Mouse (Mus musculus) midbrain, embryonic 11.5 days (tissue): ENCODE measurements around the gene Prdm11. TPM values are rescaled to one million over a fixed set of nuclear protein-coding genes. Genes with fewer than 3 reads are reported as not detected.

Experiments
- ATAC-seq: fragments of 200-750 bp; cut with Nextera tagmentation; 2 replicates; pipeline ENCODE4 v1.8.0; 2017; ENCODE audit warnings: moderate TSS enrichment, moderate library complexity; ENCODE audit not compliant: low FRiP score
- DNase-seq: peaks from one replicate; pipeline ENCODE4 v3.0.0; 2015; ENCODE audit warnings: low spot score; ENCODE audit errors: missing footprints
- H3K27ac ChIP-seq: fragments of 300-500 bp; sonication (generic); 2 replicates; pipeline ENCODE4 v1.5.1; 2014; ENCODE audit warnings: low read depth, low read length
- H3K27me3 ChIP-seq: fragments of 300-500 bp; sonication (generic); 2 replicates; pipeline ENCODE4 v1.6.1; 2014; ENCODE audit warnings: mild to moderate bottlenecking, low read length, moderate library complexity, mixed read lengths; ENCODE audit not compliant: control insufficient read depth, insufficient read depth
- H3K36me3 ChIP-seq: fragments of 300-500 bp; sonication (generic); 2 replicates; pipeline ENCODE4 v1.6.1; 2014; ENCODE audit warnings: mild to moderate bottlenecking, low read length, moderate library complexity, mixed read lengths; ENCODE audit not compliant: control insufficient read depth, insufficient read depth
- H3K4me1 ChIP-seq: fragments of 300-500 bp; sonication (generic); 2 replicates; pipeline ENCODE4 v1.6.1; 2014; ENCODE audit warnings: low read length; ENCODE audit not compliant: control insufficient read depth, insufficient read depth
- H3K4me2 ChIP-seq: fragments of 300-500 bp; sonication (generic); 2 replicates; pipeline ENCODE4 v1.6.1; 2014; ENCODE audit warnings: mild to moderate bottlenecking, moderate library complexity
- H3K4me3 ChIP-seq: fragments of 300-500 bp; sonication (generic); 2 replicates; pipeline ENCODE4 v1.5.1; 2014; ENCODE audit warnings: low read depth, low read length
- H3K9ac ChIP-seq: fragments of 300-500 bp; sonication (generic); 2 replicates; pipeline ENCODE4 v1.6.1; 2014; ENCODE audit warnings: low read length
- H3K9me3 ChIP-seq: fragments of 300-500 bp; sonication (generic); 2 replicates; pipeline ENCODE4 v1.6.1; 2016; ENCODE audit warnings: low read length; ENCODE audit not compliant: control insufficient read depth
- WGBS: fragments of 180-500 bp; shearing (Covaris S2); extraction: QIAGEN DNeasy Blood & Tissue Kit; methylation state at CpG from one replicate; pipeline ENCODE4 v1.1.7; 2014; 5-methylcytosine and 5-hydroxymethylcytosine counted together
- polyA plus RNA-seq: library from polyadenylated mRNA; unstranded; fragments of >200 nt; fragmentation: Nextera tagmentation; extraction: Ambion mirVana; gene quantifications from 2 replicates; pipeline ENCODE4 v1.2.1, GENCODE M21; 2014

Gene Prdm11
- polyA plus RNA-seq, 1 experiment from 2014 or later = 0.90 TPM

DNA sequence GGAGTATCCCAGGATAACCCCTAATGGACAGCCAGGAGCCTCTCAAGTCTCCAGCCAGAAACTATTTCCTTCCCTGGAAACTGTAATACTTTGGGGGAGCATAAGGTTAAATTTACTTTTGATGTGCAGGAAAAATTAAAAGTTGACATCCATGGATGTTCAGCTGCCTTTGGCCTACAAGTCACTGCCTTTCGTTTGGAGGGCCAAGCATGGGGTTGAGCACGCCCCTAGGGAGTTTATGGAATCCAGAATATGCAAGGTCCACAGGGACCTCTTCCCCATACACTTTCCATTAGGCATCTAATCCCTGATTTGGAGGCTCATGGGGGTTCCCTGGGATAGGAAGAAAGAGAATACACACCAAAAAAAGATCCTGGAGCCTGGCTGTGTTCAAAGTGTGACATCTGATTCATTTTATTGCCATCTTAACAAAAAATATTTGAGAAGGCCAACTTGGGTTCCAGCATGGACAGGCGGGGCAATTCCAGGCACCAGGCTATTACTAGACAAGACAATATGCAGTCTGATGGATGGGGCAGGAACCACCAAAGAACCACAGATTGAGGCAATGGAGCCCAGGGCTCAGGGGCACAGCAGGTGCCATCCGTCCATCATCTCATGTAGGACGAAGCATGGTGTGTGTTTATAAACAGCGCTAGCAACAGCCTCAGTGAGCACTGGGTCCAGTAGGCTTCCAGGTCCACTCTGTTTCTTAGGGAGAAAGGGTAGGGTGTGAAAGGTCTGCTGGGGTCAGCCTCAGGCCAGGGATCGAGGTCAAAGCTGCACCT, 61.5 kb downstream of the Prdm11 start:
- Histone ChIP-seq H3K4me3 (no peak overlapping the region), H3K27me3 (no peaks in the 10 kb centered on the region), H3K27ac (no peak overlapping the region), H3K9ac (no peak overlapping the region), H3K4me1 (peaks cover 5% of the 10 kb centered on the region), H3K36me3 (0 out of 2 replicates have a peak, but pooled peaks cover 3% of the 10 kb centered on the region), H3K4me2 (no peak overlapping the region), H3K9me3 (no peaks in the 10 kb centered on the region)
- ATAC-seq (no peak), DNase-seq (no peak)
- WGBS = 88% methylated on average over 7 of the region's 7 CpGs

DNA sequence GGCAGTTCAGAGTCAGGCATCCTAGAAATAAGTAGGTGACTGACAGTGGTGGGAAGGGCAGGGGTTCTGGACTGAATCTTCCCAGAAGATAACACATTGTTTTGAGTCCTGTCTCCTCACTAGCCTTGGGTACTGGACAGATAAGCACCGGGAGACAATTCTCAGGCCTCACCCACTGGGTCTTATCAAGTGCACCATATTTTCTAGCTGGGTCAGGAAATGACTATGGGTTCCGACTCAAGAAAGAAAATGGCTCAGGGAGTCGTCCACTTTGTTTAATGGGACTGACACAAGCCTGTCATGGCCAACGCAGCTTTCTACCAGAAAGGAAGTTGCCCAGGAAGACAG, 62.7 kb downstream of the Prdm11 start:
- H3K36me3 ChIP-seq = 0 out of 2 replicates have a peak, but pooled peaks cover 3% of the 10 kb centered on the region
- DNase-seq (no peak), ATAC-seq (no peak)
- no peak overlapping the region for H3K4me3 ChIP-seq
- H3K4me2 ChIP-seq = no peak overlapping the region
- H3K4me1 ChIP-seq = peaks cover 2% of the 10 kb centered on the region
- H3K27ac ChIP-seq = no peak overlapping the region
- 87% methylated on average over 4 of the region's 4 CpGs for WGBS
- no peak overlapping the region for H3K9ac ChIP-seq
- H3K9me3 ChIP-seq = no peaks in the 10 kb centered on the region
- H3K27me3 ChIP-seq = no peaks in the 10 kb centered on the region

DNA sequence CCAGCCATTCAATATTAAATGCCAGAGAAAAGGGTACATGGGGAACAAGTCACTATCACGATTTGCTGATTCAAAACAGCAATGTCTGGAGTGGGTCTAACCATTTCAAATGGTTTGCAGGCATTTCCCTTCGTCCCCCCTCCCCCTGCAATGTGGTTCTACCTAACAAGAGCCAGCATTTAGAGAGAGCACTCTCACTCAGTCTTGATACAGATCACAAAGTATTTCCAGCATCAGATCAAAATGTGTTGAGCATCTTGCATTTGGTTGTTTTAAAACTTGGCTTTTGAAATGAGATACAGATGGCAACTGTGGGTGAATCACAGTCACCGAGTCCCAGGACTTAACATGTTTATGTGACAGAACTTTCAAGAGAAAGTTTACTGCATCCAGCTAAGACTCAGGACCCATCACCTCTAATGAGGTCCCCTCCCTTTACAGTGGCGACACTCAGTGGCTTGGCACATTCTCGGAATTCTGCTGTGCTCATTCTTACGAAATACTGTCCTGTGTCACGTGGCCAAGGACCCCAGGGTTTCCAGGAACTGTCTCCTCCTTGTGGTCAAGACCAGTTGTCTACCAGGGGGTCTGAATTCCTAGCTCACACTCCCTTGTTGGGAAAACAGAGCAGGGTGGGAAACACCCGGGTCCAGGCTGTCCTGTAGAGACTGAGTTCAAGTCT, 63.2 kb downstream of the Prdm11 start:
- H3K9me3 ChIP-seq = no peaks in the 10 kb centered on the region
- no peak overlapping the region for H3K4me2 ChIP-seq
- 82% methylated on average over 8 of the region's 8 CpGs for WGBS
- ATAC-seq (no peak), DNase-seq (peak; percentile 31)
- no peak overlapping the region for H3K4me3 ChIP-seq
- no peak overlapping the region for H3K27ac ChIP-seq
- 0 out of 2 replicates have a peak, but pooled peaks cover 3% of the 10 kb centered on the region for H3K36me3 ChIP-seq
- no peaks in the 10 kb centered on the region for H3K27me3 ChIP-seq
- H3K4me1 ChIP-seq = no peaks in the 10 kb centered on the region
- H3K9ac ChIP-seq = no peak overlapping the region

DNA sequence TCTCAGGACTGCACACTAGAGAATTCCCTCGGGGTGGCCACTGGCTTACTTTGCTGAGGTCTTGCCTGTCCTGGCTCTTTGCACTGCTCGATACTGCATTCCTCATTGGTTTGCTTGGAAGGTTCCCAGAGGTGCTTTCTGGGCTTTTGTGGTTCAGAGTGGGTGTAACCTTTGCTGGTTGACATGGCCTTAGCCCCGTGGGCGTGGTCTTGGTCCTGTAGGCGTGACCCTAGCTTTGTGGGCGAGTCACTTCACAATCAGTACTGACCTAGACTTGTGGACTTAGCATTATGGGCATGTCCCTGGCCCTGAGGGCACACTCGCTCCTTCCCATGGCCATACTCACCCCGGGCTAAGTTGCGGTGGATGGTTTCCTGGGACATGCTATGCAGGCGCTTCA, 65.8 kb downstream of the Prdm11 start:
- Histone ChIP-seq H3K27me3 (no peaks in the 10 kb centered on the region), H3K9me3 (no peaks in the 10 kb centered on the region), H3K4me1 (no peaks in the 10 kb centered on the region), H3K27ac (no peak overlapping the region), H3K4me3 (no peak overlapping the region), H3K36me3 (no peaks in the 10 kb centered on the region), H3K9ac (no peak overlapping the region), H3K4me2 (no peak overlapping the region)
- no peak for DNase-seq
- no peak for ATAC-seq
- 84% methylated on average over 10 of the region's 10 CpGs for WGBS

DNA sequence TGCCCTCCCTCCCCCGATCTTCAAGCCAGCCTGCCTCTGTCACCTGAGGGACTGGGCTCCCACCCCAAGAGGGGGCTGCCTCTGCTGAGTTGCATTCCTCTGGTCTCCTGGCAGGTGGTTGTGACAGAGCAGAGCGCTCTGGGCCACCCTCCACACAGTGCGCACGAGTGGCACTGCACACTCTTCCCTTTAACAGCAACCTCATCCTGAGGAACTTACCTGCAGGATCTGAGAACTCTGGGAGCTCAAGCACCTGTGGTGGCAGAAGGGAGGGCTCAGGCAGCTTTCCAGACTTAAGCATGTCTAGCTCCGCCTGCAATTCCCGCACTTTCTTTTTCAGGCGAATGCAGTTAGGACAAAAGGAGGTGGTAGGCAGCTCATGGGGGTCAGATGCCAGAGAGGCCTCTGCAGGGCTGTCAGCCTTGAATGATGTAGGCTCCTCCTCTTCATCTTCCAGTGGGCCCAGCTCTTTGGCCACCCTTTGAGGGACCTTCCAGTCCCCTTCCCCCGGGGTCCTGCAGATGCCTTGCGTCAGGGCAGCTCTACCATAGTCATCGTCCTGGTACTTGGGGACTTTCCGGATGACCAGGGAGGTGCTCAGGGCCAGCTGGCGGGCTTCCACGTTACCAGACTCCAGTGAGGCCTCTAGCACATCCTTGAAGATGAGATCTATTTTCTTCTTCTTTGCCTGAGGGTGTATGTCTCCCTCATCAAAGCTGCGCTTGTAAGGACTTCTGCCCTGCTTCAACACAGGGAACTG, 70.8 kb downstream of the Prdm11 start:
- ATAC-seq = no peak
- Histone ChIP-seq H3K9ac (no peak overlapping the region), H3K27me3 (no peaks in the 10 kb centered on the region), H3K9me3 (no peaks in the 10 kb centered on the region), H3K4me3 (no peak overlapping the region), H3K36me3 (peaks cover 14% of the 10 kb centered on the region), H3K27ac (no peak overlapping the region), H3K4me1 (no peaks in the 10 kb centered on the region), H3K4me2 (no peak overlapping the region)
- WGBS = 74% methylated on average over 14 of the region's 14 CpGs
- DNase-seq = no peak

DNA sequence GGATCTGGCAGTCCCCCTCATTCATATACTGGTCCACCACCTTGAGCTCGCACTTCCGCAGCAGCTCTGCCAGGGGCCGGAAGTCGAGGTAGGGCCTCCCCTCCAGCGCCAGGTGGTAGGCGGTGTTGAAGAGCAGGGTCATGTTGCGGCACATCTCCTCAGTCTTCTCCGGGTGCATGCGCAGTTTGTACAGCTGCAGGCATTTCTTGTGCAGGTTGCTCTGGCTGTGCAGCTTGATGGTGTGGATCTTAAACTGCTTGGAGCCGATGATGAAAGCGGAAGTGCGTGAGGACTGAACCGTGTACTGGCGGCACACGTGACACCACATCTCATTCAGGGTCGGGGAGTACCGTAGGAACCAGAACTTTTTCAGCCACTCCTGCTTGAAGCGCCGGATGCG, 72.3 kb downstream of the Prdm11 start:
- no peak overlapping the region for H3K9ac ChIP-seq
- no peak for DNase-seq
- no peaks in the 10 kb centered on the region for H3K27me3 ChIP-seq
- no peaks in the 10 kb centered on the region for H3K4me1 ChIP-seq
- H3K27ac ChIP-seq = no peak overlapping the region
- ATAC-seq = no peak
- 97% methylated on average over 20 of the region's 20 CpGs for WGBS
- H3K4me2 ChIP-seq = no peak overlapping the region
- no peaks in the 10 kb centered on the region for H3K9me3 ChIP-seq
- H3K4me3 ChIP-seq = no peak overlapping the region
- peaks cover 14% of the 10 kb centered on the region for H3K36me3 ChIP-seq

DNA sequence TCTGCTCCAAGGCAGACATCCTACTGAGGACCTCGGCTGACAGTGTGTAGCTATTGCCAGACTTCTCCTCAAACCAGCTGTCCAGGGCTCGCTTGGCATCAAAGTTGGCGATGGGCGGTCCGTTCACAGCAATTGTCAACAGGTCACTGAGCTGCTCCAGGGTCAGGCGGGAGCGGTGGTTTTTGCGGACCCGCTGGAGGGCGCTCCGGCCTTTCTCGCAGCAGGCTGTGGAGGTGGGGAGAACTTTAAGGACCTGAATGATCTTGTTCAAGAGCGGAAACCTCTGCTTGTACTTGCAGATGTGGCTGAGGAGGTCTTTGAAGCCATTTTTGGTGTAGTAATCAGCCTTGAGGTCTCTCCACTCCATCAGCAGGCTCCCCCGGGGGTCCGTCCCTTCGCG, 73.9 kb downstream of the Prdm11 start:
- 87% methylated on average over 17 of the region's 17 CpGs for WGBS
- Histone ChIP-seq H3K9ac (no peak overlapping the region), H3K4me2 (no peak overlapping the region), H3K4me3 (no peak overlapping the region), H3K9me3 (no peaks in the 10 kb centered on the region), H3K27ac (no peak overlapping the region), H3K4me1 (peaks cover 3% of the 10 kb centered on the region; the same call in 1 of the 2 replicates), H3K27me3 (no peaks in the 10 kb centered on the region), H3K36me3 (peaks cover 14% of the 10 kb centered on the region)
- DNase-seq (no peak), ATAC-seq (no peak)

DNA sequence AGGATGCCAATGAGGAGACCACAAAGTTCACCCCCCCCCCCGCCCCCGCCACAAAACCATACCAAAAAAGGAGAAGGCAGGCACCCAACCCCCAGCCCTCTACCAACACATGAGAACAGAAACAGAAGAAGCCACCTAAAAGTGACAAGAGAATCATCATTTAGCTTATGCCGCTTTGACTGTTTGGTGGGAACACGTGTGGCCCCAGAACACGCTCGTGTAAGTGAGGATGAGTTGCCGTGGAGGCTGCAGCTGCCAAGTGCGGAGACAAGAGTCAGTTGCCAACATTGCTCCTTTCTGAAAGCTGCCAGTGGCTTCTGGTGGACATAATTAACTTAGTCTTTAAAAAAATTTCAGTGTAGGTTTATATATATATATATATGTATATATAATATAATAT, 74.4 kb downstream of the Prdm11 start:
- H3K9me3 ChIP-seq = no peaks in the 10 kb centered on the region
- H3K36me3 ChIP-seq = peaks cover 14% of the 10 kb centered on the region

DNA sequence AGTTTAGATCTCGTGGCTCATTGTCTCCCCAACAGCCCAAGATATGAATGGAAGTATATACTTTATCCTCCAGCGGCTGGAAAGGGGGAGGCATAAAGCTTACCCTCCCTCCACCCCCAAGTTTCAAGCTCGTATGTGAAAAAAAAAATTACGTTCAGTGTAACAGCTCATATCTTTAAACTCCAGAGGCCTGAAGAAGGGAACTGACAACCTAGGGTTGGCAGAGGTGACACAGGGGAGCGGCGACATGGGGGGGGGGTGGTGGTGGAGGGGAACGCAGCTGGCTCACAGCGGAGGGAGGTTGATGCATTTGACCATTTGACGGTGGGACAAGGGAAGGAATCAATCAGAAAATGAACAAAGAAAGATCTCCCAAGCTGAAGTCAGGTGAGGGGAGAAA, 74.9 kb downstream of the Prdm11 start:
- Histone ChIP-seq H3K9ac (no peak overlapping the region), H3K4me2 (no peak overlapping the region), H3K4me3 (no peak overlapping the region), H3K27me3 (no peaks in the 10 kb centered on the region), H3K9me3 (no peaks in the 10 kb centered on the region), H3K27ac (no peak overlapping the region), H3K36me3 (peaks cover 14% of the 10 kb centered on the region), H3K4me1 (peaks cover 3% of the 10 kb centered on the region; the same call in 1 of the 2 replicates)
- DNase-seq (no peak), ATAC-seq (no peak)
- 88% methylated on average over 9 of the region's 9 CpGs for WGBS

More for the DNA sequence above, 74.4 kb downstream of the Prdm11 start:
- peaks cover 3% of the 10 kb centered on the region; the same call in 1 of the 2 replicates for H3K4me1 ChIP-seq
- DNase-seq (peak; percentile 67), ATAC-seq (no peak)
- no peak overlapping the region for H3K27ac ChIP-seq
- H3K9ac ChIP-seq = no peak overlapping the region
- no peak overlapping the region for H3K4me2 ChIP-seq
- no peaks in the 10 kb centered on the region for H3K27me3 ChIP-seq
- 93% methylated on average over 8 of the region's 8 CpGs for WGBS
- H3K4me3 ChIP-seq = no peak overlapping the region
